Mouse (Mus musculus) forebrain, postnatal 0 days (tissue): Measurements from ENCODE around the gene Fgf2. TPM values are rescaled to one million over a fixed set of nuclear protein-coding genes. Genes with fewer than 3 reads are reported as not detected.

Experiments used
- ATAC-seq: fragments of 200-750 bp; cut with Nextera tagmentation; 2 replicates; pipeline ENCODE4 v1.8.0; 2017; ENCODE audit warnings: mild to moderate bottlenecking, moderate library complexity
- DNase-seq: peaks from one replicate; pipeline ENCODE4 v3.0.0-alpha.2; 2015
- H3K27ac ChIP-seq: fragments of 300-500 bp; sonication (generic); 2 replicates; pipeline ENCODE4 v1.5.1; 2014; ENCODE audit warnings: low read depth, mild to moderate bottlenecking, antibody characterized with exemption, low read length, moderate library complexity, mixed read lengths
- H3K27me3 ChIP-seq: fragments of 300-500 bp; sonication (generic); 2 replicates; pipeline ENCODE4 v1.6.1; 2014; ENCODE audit warnings: mild to moderate bottlenecking, low read length, mixed read lengths; ENCODE audit not compliant: insufficient read depth
- H3K36me3 ChIP-seq: fragments of 300-500 bp; sonication (generic); 2 replicates; pipeline ENCODE4 v1.6.1; 2014; ENCODE audit warnings: mild to moderate bottlenecking, moderate library complexity; ENCODE audit not compliant: insufficient read depth
- H3K4me1 ChIP-seq: fragments of 300-500 bp; sonication (generic); 2 replicates; pipeline ENCODE4 v1.6.1; 2014; ENCODE audit warnings: antibody characterized with exemption; ENCODE audit not compliant: insufficient read depth
- H3K4me2 ChIP-seq: fragments of 300-500 bp; sonication (generic); 2 replicates; pipeline ENCODE4 v1.6.1; 2014; ENCODE audit warnings: low read depth, mild to moderate bottlenecking, moderate library complexity
- H3K4me3 ChIP-seq: fragments of 300-500 bp; sonication (generic); 2 replicates; pipeline ENCODE4 v1.5.1; 2014; ENCODE audit warnings: low read depth, low read length, mixed read lengths
- H3K9ac ChIP-seq: fragments of 300-500 bp; sonication (generic); 2 replicates; pipeline ENCODE4 v1.6.1; 2014; ENCODE audit warnings: mild to moderate bottlenecking
- H3K9me3 ChIP-seq: fragments of 300-500 bp; sonication (generic); 2 replicates; pipeline ENCODE4 v1.6.1; 2016; ENCODE audit warnings: low read length
- CTCF ChIP-seq: sonication (generic); IDR thresholded peaks from 2 replicates; pipeline ENCODE4 v1.5.1; 2016; ENCODE audit warnings: antibody characterized with exemption, control low read depth, low read depth
- WGBS: fragments of 180-500 bp; shearing (Covaris S2); extraction: QIAGEN DNeasy Blood & Tissue Kit; methylation state at CpG from one replicate; pipeline ENCODE4 v1.1.7; 2014; 5-methylcytosine and 5-hydroxymethylcytosine counted together
- polyA plus RNA-seq: library from polyadenylated mRNA; unstranded; fragments of >200 nt; fragmentation: Nextera tagmentation; extraction: Ambion mirVana; gene quantifications from 2 replicates; pipeline ENCODE4 v1.2.1, GENCODE M21; 2015
- total RNA-seq: library from RNA; depleted of rRNA; stranded (reverse); fragments of >200 nt; gene quantifications from 2 replicates; pipeline ENCODE4 v1.2.3, GENCODE M21; 2014

The Fgf2 gene
- total and polyA plus RNA-seq, 2 experiments from 2014 or later, result 0.25 to 1.5 TPM

DNA sequence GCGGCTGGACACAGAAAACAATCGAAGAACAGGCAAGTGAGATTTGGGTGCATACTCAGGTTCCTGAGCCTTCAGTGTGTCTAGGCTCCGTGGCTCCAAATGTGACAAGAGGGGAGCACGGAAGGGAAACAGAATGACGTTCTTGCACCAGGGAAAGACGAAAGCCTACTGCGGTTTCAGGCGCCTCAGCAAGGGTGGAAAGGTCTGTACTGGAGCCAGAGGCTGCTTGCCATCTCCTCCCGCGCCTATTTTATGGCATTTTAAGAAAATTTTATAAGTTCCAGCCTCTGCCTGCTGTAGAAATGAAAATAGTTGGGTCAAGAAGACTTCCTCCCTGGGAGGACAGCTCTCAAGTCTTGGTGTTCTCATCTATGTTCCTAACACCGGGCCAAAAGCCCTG, 25.6 kb downstream of the Fgf2 start:
- DNase-seq (no peak), ATAC-seq (no peak)
- Histone ChIP-seq H3K9me3 (no peaks in the 10 kb centered on the region), H3K9ac (no peak overlapping the region), H3K36me3 (no peaks in the 10 kb centered on the region), H3K4me3 (no peak overlapping the region), H3K4me2 (no peak overlapping the region), H3K4me1 (no peaks in the 10 kb centered on the region), H3K27me3 (no peaks in the 10 kb centered on the region), H3K27ac (no peak overlapping the region)
- 91% methylated on average over 11 of the region's 11 CpGs for WGBS
- no peak for TF ChIP-seq CTCF

DNA sequence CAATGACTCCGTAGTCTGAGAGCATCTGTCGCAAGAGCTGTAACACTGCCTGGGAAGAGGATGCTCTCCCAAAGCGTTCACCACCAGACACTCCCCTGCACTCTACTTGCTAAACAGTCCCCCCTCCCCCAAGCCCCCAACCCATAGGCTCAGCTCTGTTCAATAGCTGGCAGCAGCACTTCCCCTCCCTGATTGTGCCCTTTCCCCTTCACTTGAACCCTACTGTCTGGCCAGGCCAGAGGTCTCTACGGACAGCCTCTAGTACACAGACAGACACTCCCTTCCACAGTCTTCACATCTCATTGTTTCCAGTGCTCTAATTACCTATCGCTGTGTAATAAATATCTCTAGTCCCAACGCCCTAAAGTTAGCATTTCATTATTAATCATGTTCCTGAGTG, 29.8 kb downstream of the Fgf2 start:
- ATAC-seq (no peak), DNase-seq (no peak)
- 82% methylated on average over 6 of the region's 6 CpGs for WGBS
- H3K9ac ChIP-seq, result no peak overlapping the region
- TF ChIP-seq CTCF, result no peak
- H3K36me3 ChIP-seq, result no peaks in the 10 kb centered on the region
- H3K9me3 ChIP-seq, result no peaks in the 10 kb centered on the region
- H3K4me2 ChIP-seq, result no peak overlapping the region
- no peak overlapping the region for H3K27ac ChIP-seq
- no peaks in the 10 kb centered on the region for H3K27me3 ChIP-seq
- H3K4me1 ChIP-seq, result no peaks in the 10 kb centered on the region
- no peak overlapping the region for H3K4me3 ChIP-seq

DNA sequence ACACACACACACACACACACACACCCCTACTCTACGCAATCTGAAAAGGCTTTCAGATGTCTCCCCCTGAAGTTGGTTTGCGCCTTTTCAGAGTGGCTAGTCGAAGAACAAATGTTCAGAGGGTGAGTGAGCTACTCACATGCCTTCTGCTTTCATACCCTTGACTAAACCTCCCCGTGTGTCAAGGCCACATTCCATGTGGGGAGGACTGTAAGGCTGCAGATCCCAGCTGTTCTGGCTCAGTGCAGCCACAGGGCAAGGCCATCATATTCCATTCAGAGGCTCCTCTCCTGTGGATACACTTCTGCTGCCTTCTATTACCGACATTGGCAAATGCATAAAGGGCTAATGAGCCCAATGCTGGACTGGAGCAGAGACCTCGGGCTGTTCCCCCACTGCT, 30.3 kb downstream of the Fgf2 start:
- H3K27me3 ChIP-seq, result no peaks in the 10 kb centered on the region
- H3K36me3 ChIP-seq, result no peaks in the 10 kb centered on the region
- DNase-seq (no peak), ATAC-seq (no peak)
- H3K4me3 ChIP-seq, result no peak overlapping the region
- no peaks in the 10 kb centered on the region for H3K4me1 ChIP-seq
- no peak overlapping the region for H3K4me2 ChIP-seq
- TF ChIP-seq CTCF, result no peak
- H3K9me3 ChIP-seq, result no peaks in the 10 kb centered on the region
- WGBS, result 68% methylated on average over 6 of the region's 6 CpGs
- H3K9ac ChIP-seq, result no peak overlapping the region
- no peak overlapping the region for H3K27ac ChIP-seq

DNA sequence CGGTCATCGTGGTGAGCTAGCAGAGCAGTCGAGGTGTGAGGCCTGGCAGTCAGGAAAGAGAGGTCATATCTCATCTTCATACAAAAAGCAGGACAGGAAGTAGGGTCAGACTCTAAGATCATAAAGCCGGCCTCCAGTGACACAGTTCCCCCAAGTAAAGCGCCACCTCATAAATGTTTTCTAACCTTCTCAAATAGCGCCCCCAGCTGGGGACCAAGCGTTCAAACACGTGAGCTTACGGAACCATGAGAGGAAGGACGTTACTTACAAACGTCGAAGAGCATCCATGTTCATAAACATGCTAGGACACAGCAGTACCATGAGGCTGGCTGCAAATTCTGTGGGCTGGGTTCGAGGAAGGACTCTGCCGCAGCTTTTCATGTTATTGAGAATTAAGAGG, 31.1 kb downstream of the Fgf2 start:
- Histone ChIP-seq H3K36me3 (no peaks in the 10 kb centered on the region), H3K4me1 (no peaks in the 10 kb centered on the region), H3K9ac (no peak overlapping the region), H3K27ac (no peak overlapping the region), H3K9me3 (no peaks in the 10 kb centered on the region), H3K4me3 (no peak overlapping the region), H3K27me3 (no peaks in the 10 kb centered on the region), H3K4me2 (no peak overlapping the region)
- DNase-seq, result no peak
- no peak for TF ChIP-seq CTCF
- ATAC-seq, result no peak
- 88% methylated on average over 14 of the region's 14 CpGs for WGBS

DNA sequence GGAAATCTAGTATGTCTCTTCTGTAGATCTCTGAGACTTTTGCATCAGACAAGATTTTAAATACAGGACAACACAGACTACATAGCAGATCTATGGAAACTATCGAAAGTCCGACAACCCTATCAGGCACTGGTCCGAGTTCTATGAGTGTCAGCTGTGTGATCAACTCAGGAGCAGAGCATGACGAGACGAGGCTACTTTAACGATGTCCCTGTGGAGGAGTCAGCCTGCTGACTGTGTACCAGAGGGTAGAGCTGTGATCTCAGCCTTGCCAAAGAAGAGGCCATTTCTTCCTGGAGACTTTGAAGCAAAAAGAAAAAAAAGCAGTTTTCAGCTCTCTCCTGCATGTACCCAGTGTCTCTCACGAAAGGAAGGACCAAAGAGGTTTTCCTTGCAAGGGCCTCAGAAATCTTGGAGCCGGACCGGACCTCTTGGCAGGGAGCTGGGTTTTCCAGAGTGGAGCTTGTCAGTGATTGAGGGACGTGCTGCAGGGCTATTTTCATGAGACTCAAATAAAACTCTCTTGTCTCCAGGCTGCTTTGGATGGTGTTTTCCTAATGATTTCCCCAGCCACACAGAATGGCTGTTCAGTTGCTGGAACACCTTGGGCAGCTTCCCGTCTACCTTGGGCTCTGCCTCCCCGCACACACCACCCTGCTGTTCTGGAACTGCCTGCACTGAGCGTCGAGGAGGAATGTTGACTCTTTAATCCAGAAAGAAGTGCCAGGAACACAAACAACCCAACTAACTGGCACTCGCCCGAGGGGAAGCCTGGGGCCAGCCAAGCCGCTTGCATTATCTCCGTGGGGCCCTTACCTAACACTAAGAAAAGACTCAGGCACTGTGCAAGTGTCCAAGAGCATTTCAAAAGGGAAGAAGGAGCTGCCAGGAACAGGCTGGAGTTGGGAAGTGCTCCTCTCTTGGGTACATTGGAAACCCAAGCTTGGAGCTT, 32.1 kb downstream of the Fgf2 start:
- H3K9ac ChIP-seq, result no peak overlapping the region
- H3K27ac ChIP-seq, result no peak overlapping the region
- no peaks in the 10 kb centered on the region for H3K4me1 ChIP-seq
- ATAC-seq (peak; percentile 18; the same call in 1 of the 2 replicates), DNase-seq (no peak)
- no peak for TF ChIP-seq CTCF
- no peak overlapping the region for H3K4me2 ChIP-seq
- no peaks in the 10 kb centered on the region for H3K27me3 ChIP-seq
- H3K9me3 ChIP-seq, result no peaks in the 10 kb centered on the region
- WGBS, result 46% methylated on average over 18 of the region's 18 CpGs
- no peaks in the 10 kb centered on the region for H3K36me3 ChIP-seq
- H3K4me3 ChIP-seq, result no peak overlapping the region

DNA sequence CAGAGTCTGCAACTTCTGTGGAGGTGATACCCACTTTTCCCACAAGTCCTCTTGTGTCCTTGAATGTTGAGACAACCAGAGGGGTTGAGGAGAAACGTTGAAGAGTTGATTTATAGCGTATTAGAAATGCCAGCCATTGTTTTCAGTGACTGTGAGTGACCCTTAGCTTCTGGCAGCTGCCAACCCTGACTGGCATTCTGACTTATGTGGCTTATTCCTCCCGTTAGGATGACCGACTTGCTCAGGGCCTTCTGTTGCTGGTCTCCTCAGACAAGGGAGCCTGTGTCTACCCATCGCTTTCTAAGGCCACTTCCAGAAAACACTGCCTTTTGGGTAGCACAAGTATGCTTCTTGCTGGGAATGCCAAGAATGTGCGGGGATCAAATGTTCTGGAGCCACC, 33.3 kb downstream of the Fgf2 start:
- no peaks in the 10 kb centered on the region for H3K27me3 ChIP-seq
- no peaks in the 10 kb centered on the region for H3K9me3 ChIP-seq
- no peak for TF ChIP-seq CTCF
- no peak for ATAC-seq
- H3K4me3 ChIP-seq, result no peak overlapping the region
- no peaks in the 10 kb centered on the region for H3K36me3 ChIP-seq
- DNase-seq, result no peak
- H3K27ac ChIP-seq, result no peak overlapping the region
- H3K9ac ChIP-seq, result no peak overlapping the region
- no peak overlapping the region for H3K4me2 ChIP-seq
- 69% methylated on average over 6 of the region's 6 CpGs for WGBS
- no peaks in the 10 kb centered on the region for H3K4me1 ChIP-seq

DNA sequence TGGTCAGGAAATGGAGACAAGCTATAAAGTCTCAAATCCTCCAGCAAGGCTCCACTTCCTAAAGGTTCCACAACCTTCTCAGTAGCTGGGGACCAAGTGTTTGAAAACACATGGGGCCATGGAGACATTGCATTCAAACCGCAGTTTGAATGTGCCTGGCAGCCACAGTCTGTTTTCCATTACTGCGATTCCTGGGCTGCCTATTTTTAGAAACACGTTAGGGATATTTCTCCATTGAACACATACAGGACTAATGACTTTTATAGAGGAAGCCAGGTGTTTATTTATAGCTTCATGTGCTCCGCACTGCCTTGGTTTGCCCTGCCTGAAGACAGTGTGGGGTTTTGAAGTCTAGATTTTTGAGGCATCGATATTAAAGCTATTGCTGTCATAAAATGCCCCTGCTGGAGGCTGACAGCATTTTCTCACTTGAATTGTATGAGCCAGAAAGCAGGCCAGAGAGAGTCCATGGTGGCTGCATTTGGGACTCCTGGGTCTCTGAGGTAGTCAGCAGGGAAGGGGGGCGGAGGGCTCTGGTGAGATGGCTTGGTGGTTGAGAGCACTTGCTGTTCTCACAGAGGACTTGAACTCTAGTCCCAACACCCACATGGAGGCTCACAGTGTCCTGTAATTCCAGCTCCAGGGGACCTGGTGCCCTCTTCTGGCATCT, 35.1 kb downstream of the Fgf2 start:
- Histone ChIP-seq H3K9me3 (no peaks in the 10 kb centered on the region), H3K36me3 (no peaks in the 10 kb centered on the region), H3K4me3 (no peak overlapping the region), H3K27me3 (no peaks in the 10 kb centered on the region), H3K9ac (no peak overlapping the region), H3K4me1 (no peaks in the 10 kb centered on the region), H3K27ac (no peak overlapping the region), H3K4me2 (no peak overlapping the region)
- ATAC-seq (no peak), DNase-seq (no peak)
- 80% methylated on average over 6 of the region's 6 CpGs for WGBS
- TF ChIP-seq CTCF, result no peak
